Mouse (Mus musculus) ZHBTc4 (cell line): Measurements from ENCODE around the gene Itfg2.

Experiments used
- DNase-seq: peaks from one replicate; pipeline ENCODE4 v3.0.0-alpha.2; 2011; ENCODE audit warnings: low read depth, low spot score

The Itfg2 gene

DNA sequence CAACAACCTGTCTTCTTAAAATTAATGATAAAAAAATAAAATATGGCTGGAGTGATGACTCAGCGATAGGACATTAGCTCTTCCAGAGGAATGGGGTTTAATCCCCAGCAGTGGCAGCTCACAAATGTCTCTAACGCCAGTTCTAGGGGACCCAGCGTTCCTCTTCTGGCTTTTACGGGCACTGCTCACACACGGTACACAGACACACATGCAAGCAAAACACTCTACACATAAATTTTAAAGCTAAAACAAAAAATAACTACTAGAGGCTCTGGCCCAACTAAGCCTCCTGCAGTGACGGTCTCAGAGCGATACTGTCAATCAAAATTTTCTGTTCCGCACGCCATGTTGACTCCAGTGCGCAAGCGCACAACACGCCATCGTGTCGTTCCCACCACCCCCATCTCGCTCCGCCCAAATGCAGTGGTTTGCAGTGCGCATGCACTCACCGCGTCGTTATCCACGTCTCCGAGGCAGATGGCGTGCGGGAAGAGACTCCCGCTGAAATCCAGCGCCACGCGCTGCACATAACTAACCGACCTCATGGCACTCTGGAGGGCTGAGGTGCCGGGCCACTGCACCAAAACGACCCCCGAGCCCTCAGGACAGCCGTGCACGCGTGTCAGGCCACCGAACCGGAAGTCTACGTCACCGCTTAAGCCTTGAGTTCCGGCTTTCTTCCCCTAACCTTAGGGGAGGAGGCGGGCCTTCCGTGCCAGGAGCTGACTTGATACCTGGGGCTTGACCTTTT, at the start of gene Itfg2:
Gene Itfg2 (minus strand): TSS at position 663 of the 751 bp plus-strand sequence.
- peak; percentile 98 for DNase-seq

DNA sequence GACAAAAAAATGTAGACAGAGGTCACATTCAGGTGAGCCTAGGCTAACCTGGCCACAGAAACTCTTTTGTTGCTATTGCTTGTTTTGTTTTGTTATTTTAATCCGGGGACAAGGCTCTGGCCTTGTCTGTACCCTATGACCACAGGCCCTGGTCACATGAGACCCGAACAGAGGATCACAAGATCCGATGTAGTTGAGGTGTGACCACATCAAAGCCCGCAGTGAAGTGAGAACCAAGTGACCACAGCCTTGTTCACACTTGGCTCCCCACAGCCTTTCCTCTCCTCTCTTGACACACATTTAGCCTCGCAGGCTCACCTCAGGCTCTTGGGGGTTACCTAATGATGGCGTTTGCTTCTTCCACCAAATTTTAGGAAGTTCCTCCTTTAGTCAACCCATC, 49.4 kb upstream of the Itfg2 start:
- peak; percentile 47 for DNase-seq

DNA sequence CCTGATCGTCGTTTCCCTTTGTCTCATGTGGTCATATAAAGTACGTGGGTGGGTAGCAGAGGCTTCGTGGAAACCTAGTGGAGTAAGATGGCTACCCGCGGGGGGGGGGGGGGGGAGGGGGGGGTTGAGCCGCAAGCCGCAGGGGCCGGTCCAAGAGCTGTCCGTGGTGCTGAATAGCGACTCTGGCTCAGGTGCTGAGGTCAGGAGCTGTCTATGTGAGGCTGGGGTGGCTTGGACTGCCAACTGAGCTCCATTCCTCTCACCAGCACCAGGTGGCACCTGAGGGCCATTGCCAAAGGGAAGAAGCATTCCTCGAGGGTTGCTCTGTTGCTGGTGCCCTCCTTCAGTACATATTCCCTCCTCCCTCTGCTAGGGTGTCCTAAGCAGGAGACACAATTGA, 44.7 kb upstream of the Itfg2 start:
- peak; percentile 64 for DNase-seq

DNA sequence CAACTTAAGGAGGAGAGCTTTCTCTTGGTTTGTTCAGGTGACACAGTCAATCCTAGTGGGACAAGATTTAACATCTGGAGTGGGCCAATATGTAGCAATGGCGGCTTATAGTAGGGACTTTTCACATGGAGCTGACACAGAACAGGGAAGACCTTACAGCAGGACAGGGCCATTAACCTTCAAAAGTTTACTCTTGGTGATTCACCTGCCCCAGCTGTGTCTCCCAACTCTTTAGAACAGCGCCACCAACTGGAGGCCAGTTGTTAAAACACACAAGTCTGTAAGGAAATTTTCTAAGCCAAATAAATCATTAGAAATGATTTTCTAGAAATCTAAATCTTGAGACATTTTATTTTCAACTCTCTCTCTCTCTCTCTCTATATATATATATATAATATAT, 42.6 kb upstream of the Itfg2 start:
- DNase-seq: peak; percentile 90

DNA sequence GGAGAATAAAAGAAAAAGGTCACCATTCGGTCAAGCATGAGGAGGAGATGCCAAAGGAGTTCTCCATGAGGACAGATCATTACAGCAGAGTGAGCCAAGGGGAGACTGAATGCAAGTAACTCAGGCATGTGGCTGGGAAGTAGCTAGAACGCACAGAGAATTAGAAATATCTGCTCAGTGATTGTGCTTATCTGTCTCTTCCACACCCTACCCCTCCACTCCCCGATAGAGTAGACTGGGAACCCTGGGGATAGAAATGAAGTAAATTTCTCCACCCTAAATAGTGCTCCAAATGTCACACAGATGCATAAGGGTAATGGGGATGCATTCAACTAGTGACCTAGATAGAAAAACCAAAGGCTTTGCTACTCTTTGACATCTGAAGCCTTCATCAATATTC, 41.8 kb upstream of the Itfg2 start:
- no peak for DNase-seq

DNA sequence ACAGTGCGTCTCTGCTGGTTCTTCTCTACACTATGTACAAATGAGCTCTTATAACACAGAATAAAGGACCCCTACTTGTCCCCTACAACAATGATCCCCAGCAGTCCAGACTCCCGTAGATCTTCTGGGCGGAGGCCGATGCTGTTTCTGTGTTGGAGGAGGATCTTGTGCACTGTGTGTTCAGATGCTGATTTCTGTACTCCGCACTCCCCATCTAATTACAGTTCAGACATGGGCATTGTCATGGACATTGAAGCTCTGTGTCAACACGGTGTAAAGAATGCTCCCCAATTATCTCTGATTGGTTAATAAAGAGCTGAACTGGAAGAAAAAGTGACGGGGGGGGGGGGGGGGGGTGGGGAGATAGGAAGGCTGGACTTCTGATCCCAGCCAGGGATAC, 41.3 kb upstream of the Itfg2 start:
- DNase-seq: peak; percentile 93

DNA sequence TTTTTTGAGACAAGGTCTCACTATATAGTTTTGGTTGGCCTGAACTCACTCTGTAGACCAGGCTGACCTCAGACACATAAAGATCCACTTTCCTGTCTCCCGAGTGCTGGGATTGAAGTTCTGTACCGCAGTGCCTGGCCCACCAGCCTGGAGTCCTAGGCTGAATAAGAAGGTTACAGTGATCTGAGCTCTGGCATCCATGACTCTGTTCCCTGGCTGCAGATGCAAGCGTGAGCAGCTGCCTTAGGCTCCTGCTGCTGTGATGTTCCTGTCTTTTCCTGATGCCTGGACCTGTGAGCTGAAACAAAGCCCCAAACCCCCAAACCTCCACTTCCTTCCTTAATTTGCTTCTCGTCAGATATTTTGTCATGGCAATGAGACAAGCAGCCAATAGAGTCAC, 40.3 kb upstream of the Itfg2 start:
- no peak for DNase-seq

DNA sequence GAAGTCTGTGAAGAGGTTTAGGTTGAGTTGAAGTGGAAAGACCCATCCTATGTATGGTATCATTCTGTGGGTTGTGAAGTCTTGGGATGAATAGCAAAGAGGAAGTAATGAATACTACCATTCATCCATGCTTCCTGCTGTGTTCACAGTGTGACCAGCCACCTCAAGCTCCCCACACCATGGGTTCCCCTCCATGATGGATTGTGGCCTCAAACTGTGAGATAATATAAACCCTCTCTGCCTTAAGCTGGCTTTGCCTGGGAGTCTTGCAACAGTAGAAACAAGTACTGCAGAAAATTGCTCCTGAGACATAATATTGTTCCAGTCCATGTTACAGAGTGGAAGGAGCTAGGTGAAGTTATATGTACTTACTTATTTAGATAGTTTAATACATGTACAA, 36.9 kb upstream of the Itfg2 start:
- DNase-seq: no peak

DNA sequence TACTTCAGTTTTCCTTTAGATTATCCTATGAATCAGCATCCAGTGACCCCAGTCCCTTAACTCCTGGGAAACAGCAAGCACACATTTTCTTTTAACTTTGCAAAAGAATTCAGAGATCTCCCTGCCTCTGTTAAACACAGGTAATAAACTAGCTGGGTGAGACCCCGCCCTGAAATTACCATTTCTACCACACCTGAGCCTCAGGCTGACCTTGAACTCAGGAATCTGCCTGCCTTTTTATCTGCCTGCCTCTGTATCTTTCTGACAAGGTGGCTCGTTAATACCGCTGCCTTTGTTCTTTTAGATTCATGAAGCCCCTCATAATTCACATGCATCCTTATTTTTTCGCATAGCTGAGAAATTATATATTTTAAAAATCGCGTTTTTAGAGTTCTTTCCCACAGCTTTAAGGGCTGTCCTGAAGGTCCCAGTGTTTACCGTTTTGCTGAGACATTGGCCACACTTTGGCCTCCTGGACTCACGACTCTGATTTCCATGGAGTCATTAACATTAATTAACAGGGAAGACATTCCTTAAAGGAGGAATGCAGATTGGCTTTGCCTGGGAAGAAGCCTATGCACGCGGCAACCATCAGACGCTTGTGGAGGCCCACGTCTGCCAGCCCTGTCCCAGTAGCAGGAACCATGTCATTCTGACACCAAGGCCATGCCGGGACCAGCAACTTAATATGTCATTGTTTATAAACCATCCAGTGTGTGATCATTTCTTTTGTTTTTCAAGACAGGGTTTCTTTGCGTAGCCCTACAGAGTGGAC, 36.2 kb upstream of the Itfg2 start:
- peak; percentile 91 for DNase-seq

DNA sequence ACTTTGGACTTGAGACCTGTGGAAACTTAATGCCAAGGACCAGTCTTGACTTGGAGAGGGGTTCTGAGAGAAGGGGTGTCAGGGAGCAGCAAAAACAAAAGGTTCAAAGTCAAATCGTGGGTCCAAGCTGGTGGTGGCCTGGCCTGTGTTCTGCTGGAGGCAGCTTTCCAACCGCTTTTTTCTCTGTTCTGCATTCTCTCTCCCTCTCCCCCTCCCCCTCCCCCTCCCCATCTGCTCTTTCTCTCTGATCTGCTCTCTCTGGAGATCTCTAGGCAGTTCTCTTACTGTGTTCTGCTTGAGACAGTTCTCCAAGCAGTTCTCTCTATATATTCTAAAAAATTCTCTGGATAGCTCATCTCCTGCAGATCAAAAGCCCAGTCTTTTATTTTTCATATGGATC, 35.6 kb upstream of the Itfg2 start:
- peak; percentile 75 for DNase-seq

DNA sequence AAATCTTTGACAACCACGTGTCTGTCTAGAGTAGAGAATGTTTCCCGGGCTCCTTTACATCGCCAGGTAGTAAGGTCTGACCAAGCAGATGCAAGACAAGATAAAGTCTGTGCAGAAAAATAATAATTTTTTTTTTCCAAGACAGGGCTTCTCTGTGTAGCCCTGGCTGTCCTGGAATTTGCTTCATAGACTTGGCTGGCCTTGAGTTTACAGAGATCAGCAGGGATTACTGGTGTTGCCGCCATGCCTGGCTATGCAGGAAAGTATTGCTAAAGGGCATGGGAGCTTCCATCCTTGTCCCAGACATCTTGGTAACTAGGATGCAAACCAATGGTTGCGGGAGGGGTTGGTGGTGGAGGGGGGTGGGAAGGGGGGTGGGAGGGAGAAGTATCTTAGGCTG, 32.5 kb upstream of the Itfg2 start:
- no peak for DNase-seq

DNA sequence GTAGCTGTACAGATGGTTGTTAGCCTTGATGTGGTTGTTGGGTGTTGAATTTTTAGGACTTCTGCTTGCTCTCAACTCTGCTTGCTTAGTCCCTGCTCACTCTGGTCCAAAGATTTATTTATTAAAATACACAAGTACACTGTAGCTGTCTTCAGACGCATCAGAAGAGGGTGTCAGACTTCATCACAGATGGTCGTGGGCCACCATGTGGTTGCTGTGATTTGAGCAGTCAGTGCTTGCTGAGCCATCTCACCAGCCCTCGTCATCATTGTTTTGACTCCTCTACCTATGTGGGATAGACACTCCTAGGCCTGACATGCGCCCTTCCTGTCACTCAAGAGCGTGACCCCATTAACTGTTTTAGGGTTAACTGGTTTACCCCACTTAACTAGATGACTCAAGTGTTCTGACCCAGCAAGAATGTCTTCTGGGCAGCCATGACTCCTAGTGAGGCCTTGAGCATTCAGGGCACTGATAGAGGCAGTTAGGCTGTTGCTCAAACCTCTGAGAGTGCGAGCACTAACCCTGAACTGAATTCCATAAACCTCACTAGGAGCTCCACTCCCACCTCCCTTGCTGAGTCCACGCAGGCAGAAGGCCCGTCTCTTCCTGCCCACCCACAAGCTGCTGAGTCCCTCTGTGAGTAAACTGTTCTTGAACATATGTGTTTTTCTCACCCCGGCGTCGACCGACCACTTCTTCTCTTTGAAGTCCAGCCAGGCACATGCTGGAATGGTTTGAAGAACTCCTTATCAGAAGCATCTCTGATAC, 31.3 kb upstream of the Itfg2 start:
- DNase-seq: no peak

DNA sequence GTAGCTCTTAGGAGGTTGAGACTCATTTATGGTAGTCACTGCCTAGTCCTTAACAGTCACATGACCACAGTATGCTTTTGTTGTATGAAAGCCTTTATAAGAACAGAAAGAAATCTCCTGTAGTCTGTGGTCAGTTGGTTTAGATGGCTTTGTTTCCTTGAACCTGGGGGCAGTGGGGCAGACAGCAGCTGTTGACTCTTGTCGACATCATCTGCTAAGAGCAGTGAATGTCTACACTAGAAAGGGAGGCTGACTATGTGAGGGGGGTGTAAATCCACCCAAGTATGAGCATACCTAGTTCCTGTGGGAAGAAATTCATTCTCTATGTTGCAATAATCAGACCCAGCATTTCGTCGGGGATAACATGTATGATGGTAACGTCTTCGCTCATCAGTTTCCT, 22.3 kb upstream of the Itfg2 start:
- no peak for DNase-seq

DNA sequence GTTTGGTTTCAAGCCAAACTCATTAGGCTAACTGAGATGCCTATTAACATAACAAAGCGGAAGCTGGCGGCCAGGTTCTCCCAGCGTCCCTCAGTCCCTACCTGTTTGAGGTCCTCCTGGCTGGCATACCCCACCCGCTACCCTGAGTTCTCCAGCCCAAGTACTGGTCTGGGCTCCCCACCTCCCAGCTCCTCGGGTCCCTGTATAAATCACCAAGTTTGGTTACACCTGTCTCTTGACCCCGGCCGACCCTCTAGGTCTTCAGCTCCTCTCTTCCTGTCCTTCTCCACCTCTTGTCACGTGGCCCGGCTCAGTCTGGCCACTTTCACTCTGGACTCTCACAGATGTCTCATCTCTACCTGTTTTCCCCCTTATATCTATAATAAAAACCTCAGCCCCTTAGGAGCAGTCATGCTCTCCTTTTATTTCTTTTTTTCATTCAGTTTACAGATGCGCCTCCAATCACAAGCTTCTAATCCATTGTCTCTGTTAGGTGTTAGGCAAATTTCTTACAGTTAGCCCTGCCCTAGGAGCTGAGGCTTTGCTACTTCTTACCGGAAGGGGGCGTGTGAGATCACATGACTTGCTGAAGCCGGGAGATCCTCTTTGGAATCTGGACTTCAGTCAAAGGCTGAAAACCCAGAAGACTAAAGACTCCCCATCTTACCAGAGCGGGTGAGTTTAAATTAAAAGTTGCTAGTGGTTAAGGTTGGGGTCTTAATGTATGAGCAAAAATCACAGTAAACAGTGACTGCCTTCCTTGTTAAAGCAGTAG, 21.2 kb upstream of the Itfg2 start:
- peak; percentile 94 for DNase-seq

DNA sequence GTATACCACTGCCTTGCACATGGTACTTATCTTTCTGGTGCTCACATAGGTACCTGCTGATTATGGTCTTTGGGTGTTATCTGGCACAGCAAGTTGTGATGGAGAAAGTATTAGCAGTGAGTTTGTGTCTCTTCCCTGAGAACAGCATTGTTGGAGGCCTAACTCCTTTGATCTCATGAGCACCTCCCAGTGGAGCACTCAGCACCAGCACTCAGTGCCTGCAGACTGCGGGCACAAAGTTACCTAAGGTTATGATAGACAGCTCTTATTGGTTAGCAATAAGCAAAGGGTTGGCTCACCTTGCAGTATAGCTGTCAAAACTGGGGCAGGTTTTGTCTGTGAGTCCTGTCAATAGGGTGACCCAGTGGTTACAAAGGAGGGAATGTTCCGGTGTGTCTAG, 15.5 kb upstream of the Itfg2 start:
- DNase-seq: peak; percentile 63

DNA sequence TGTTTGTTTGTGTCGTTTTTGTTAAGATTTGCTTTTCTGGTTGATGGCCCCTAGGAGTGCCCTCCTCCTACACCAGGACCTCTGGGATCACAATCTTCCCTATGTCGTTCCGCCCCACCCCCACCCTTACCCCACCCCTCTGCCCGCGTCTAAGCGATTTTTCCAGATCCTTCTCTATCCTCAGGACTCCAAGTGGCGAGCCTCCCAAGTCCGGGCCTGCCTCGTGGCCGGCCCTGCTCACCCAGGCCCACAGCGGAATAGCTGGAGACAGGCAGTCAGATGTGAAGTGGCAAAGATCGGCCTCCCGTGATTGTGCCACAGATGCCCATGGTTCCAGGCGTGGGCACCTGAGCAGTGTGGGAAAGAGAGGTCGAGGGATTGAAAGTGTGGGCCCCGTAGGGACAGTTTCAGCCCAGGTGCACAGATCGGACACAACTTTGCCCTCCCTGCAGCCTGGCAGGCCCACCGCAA, 14.2 kb upstream of the Itfg2 start:
- DNase-seq: no peak

DNA sequence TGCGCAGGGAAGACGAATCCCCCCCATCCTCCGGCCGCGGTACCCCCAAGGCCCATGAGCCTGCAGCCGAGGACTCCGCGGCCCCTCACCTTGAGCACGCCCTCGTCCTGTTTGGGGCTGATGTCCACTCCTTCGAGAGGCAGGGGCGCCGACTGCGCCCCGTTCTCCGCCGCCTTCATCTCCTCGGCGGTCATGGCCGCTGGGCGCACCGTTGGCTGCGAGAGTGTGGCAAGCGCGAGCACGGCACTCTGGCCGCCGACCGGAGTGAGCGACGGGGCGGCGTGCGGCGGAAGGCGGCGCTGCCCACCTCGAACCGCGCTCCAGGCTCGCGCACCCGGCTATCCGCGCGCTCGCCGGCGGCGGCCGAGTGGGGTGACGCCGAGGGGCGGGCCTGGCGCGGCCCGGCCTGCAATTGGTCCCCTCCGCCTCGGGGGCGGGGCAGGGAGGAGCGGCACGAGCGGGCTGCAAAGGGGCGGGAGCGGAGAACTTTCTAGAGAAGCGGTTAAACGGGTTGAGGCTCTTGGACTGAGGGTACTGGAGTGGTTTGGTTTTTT, 13.7 kb upstream of the Itfg2 start, which contains the start of gene Fkbp4:
Gene Fkbp4 (minus strand): TSS at position 361 of the 554 bp plus-strand sequence.
- peak; percentile 96 for DNase-seq

DNA sequence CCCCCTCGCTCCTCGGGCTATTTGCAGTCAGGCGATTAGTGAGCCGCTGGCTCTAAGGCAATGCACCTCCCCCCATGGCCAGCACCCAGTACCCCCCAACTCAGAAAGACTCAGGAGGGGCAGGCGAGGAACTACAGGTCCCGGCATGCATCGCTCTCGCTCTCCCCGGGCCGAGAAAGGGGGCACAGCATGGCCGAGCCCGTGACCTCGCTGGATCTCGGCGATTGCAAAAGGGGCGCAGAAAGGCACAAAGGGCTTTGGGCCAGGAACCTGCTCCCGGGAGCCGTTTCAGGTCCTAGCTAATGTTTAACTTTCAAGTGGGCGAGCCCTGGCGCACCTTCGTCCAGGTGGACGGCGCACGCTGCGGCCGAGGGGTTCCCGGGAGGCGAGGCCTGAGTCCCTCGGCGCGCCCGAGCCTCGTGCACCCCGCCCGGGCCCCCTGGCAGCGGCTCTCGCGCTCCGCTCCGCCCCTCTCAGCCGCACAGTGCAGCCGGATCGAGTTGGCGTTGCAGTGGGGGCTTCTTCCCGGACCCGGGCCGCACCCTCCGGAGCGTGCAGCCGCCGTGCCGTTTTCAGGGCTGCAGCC, 13.1 kb upstream of the Itfg2 start:
- DNase-seq: peak; percentile 58

DNA sequence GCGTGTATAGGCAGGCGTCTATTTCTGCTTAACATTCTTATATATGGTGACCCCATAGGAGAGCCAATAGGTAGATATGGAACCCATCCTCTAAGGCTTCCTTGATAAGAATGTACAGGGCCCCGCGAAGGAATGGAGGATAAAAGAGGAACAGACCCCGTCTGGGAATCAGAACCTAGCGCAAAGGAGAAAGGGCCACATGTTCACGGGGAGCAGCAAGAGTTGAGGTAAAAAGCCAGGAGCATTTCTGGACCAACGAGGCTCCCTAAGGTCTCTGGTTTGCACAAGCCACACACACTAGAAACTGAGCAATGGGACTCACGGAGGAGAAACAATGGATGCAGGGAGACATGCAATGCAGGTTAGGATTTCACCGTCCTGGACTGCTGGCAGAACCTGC, 12.6 kb upstream of the Itfg2 start:
- no peak for DNase-seq

DNA sequence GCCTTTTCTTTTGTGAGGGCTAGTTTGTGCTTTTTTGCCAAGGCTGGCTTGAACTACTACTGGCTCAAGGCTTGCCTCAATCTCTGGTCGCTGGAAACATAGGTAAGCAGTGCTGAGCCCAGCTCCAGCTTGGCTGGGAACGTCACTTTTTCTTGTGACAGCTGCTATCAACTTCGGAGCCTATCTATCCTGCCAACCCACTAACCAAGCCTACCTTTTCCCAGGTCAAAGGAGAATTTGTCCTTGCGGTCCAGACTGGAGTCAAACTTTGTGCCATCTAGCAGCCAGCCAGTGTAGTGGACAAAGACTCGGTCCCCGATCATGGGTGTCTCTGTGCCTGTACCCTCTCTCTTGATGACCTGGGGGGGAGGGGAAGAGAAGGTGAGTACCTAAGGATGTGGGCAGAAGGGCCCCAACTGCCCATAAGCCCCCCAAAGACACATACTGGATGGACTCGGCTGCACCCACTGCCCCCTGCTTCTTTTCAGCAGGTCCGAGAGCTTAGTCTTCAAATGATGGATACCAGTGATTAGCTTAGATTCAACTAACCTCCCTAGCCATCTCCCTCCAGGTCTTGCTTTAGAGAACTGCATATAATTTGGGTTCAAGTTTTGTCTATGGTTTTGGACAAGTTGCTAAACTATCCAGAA, 11.8 kb upstream of the Itfg2 start:
- no peak for DNase-seq
